ENCODE assay signal across 13 mouse cellular contexts in the genomic region with DNA sequence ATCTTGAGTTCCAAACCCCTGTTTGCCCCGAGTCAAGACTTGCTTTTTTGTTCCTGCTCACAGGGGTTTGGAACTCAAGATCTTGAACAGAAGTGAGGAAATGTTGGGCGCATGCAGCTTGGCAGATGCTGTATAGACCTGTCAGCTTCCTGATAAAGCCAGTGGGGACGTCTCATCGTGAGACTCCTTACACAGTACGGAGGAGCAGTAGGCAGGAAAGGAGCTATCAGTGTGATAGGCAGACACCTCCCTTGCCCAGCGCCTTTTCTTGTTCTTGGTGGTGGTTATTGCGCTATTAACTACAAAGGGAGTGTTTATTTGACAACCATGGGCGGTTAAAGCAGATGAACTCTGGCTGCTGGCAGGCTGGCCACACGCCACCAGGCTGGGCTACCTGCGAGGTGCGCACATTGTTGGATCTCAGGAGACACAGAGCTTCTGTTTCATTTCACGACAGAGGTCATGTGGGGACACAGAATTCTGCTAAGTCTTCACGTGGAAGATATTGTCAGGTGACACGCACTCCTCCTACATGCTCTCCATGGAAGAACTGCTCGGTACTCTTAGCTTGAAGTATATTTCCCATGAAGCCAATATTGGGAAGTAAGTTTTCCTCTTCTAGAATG.
DNase-seq lines count a peak whose midpoint lies in the region; ATAC-seq and TF ChIP-seq lines count a peak whose summit lies in the region.
"Had no signal": no experiment of that assay in that cellular context is flagged by ENCODE, and none has a peak within 500 bp of the region (broad histone marks: within the 10 kb centered on the region; RNA-seq: fewer than 3 reads in every experiment).

No protein-coding gene starts in this region.

- peak in 1 of 2 experiments; percentile 31; a peak in 1 of 4 replicates for TF ChIP-seq POLR2A in MEL (IDR thresholded peaks at IDR 0.05; ENCODE audit: control insufficient read depth in 1 of 2, insufficient read depth in 1 of 2, low read depth in 1 of 2, low read length in 2 of 2, poor library complexity in 1 of 2)

- no peak for TF ChIP-seq RAD21 in MEL (IDR thresholded peaks at IDR 0.05; ENCODE audit: low read depth, low read length)

- ATAC-seq in common myeloid progenitor, adult 5-6 weeks (replicated peaks; ENCODE audit: low read depth, poor library complexity, severe bottlenecking): peak; percentile 82

- peaks cover 0 to 20% of the 10 kb centered on the region in 2 experiments; a peak in 3 of 4 replicates for H3K36me3 ChIP-seq in MEL (ENCODE audit: control insufficient read depth in 1 of 2, insufficient read depth in 2 of 2, low read length in 2 of 2)
- H3K36me3 ChIP-seq: hindbrain, embryonic 10.5 days; neural tube, embryonic 12.5 days had no signal

- peak overlapping the region; percentile 68 for H3K27ac ChIP-seq in MEL (ENCODE audit: control insufficient read depth, low read depth, low read length)
- H3K27ac ChIP-seq: hindbrain, embryonic 10.5 days; layer of hippocampus, adult 2 months; limb, embryonic 10.5 days; neural tube, embryonic 12.5 days had no signal

- H3K4me3 ChIP-seq in MEL (ENCODE audit: control insufficient read depth in 1 of 2, insufficient read depth in 1 of 2, low read depth in 2 of 2, low read length in 2 of 2): peak overlapping the region; percentile 26 to 34
- H3K4me3 ChIP-seq: hindbrain, embryonic 10.5 days; layer of hippocampus, adult 2 months; limb, embryonic 10.5 days; neural tube, embryonic 12.5 days had no signal

- H3K9ac ChIP-seq in MEL (ENCODE audit: control insufficient read depth, low read depth, low read length, poor library complexity, severe bottlenecking): peak overlapping the region; percentile 42
- H3K9ac ChIP-seq: neural tube, embryonic 12.5 days had no signal

- H3K9me3 ChIP-seq in MEL (replicated peaks; ENCODE audit: insufficient read depth, low read length): no peaks in the 10 kb centered on the region
- H3K9me3 ChIP-seq: hindbrain, embryonic 10.5 days; limb, embryonic 10.5 days; neural tube, embryonic 12.5 days had no signal

- H3K27me3 ChIP-seq in MEL (ENCODE audit: control insufficient read depth in 1 of 2, insufficient read depth in 2 of 2, low read length in 2 of 2): no peaks in the 10 kb centered on the region
- H3K27me3 ChIP-seq: neural tube, embryonic 12.5 days had no signal

- peak; percentile 90 for DNase-seq in MEL (ENCODE audit: low read depth, low spot score)
- peak; percentile 33 for DNase-seq in c-Kit-positive CD71-positive TER-119-negative erythroid progenitor cells, embryonic 14.5 days (ENCODE audit: low read depth)
- peak; percentile 36 for DNase-seq in liver
- DNase-seq in embryo, embryonic 11 days: no peak
- DNase-seq in spleen, adult 12 weeks (ENCODE audit: low spot score): no peak
- DNase-seq in adrenal gland, adult 18-20 months (ENCODE audit: low spot score in 2 of 2): no peak
- DNase-seq in thymus, postnatal 0 days (ENCODE audit: low spot score): no peak
- DNase-seq: retina, postnatal 1 day had no signal

- H3K4me1 ChIP-seq in MEL (ENCODE audit: control insufficient read depth in 1 of 2, insufficient read depth in 2 of 2, low read length in 2 of 2): peaks cover 13 to 29% of the 10 kb centered on the region in 2 experiments
- H3K4me1 ChIP-seq: neural tube, embryonic 12.5 days had no signal

- peak; percentile 47 to 69; a peak in 3 of 4 replicates for TF ChIP-seq EP300 in MEL (IDR thresholded peaks at IDR 0.05; ENCODE audit: low read depth in 1 of 2, low read length in 2 of 2)

- H3K79me2 ChIP-seq in MEL (ENCODE audit: control insufficient read depth, insufficient read depth, low read length, poor library complexity): peaks cover 24% of the 10 kb centered on the region

- no peak for TF ChIP-seq CTCF in MEL (IDR thresholded peaks at IDR 0.05 in 2 of 3, conservative IDR thresholded peaks at IDR 0.05 in 1 of 3; ENCODE audit: control insufficient read depth in 1 of 3, insufficient read depth in 1 of 3, low read depth in 2 of 3, low read length in 3 of 3, poor library complexity in 1 of 3, severe bottlenecking in 1 of 3)

TF ChIP-seq in MEL, 35 proteins besides CTCF, POLR2A, EP300 and RAD21:
- TF ChIP-seq SIN3A (IDR thresholded peaks at IDR 0.05; ENCODE audit: low read length) (peak; percentile 91), MXI1 (IDR thresholded peaks at IDR 0.05; ENCODE audit: low read depth, low read length) (peak; percentile 79), POLR2AphosphoS2 (IDR thresholded peaks at IDR 0.05; ENCODE audit: low read length) (no peak), GATA1 (IDR thresholded peaks at IDR 0.05; ENCODE audit: low read depth, low read length) (peak; percentile 61; the same call in 1 of the 2 replicates), MAX (IDR thresholded peaks at IDR 0.05; ENCODE audit: low read length) (peak; percentile 78), USF1 (IDR thresholded peaks at IDR 0.05; ENCODE audit: low read depth, low read length) (peak; percentile 81), MAFK (IDR thresholded peaks at IDR 0.05; ENCODE audit: borderline replicate concordance, low read depth, low read length) (no peak), MYC (IDR thresholded peaks at IDR 0.05; ENCODE audit: low read depth, low read length) (peak; percentile 69), RCOR1 (IDR thresholded peaks at IDR 0.05; ENCODE audit: low read depth, low read length) (peak; percentile 25; the same call in 1 of the 2 replicates), TCF12 (IDR thresholded peaks at IDR 0.05; ENCODE audit: low read depth, low read length) (peak; percentile 69), JUND (IDR thresholded peaks at IDR 0.05; ENCODE audit: low read depth, low read length) (no peak), TAL1 (IDR thresholded peaks at IDR 0.05; ENCODE audit: low read length) (peak; percentile 59), TBP (IDR thresholded peaks at IDR 0.05; ENCODE audit: low read depth, low read length) (peak; percentile 64; the same call in 1 of the 2 replicates), UBTF (IDR thresholded peaks at IDR 0.05; ENCODE audit: borderline replicate concordance, insufficient read depth, low read depth, low read length) (0 out of 2 replicates have a peak, but pooled peaks have one; percentile 46), USF2 (IDR thresholded peaks at IDR 0.05; ENCODE audit: borderline replicate concordance in 1 of 2, insufficient read depth in 1 of 2, low read depth in 1 of 2, low read length in 2 of 2) (peak in 1 of 2 experiments; percentile 55; a peak in 1 of 4 replicates)

Comparison
In these comparisons a context has a peak if more than half of its experiments do, and no peak if none do; other contexts are left out.
1. DNase-seq: peak in MEL (single experiment), c-Kit-positive CD71-positive TER-119-negative erythroid progenitor cells, embryonic 14.5 days (single experiment) and liver (single experiment); none in embryo, embryonic 11 days (single experiment), spleen, adult 12 weeks (single experiment), adrenal gland, adult 18-20 months (0 of 2) and thymus, postnatal 0 days (single experiment).